Comparison of ENCODE assay signal across 14 mouse cellular contexts in genomic region chr3:58226447-58227321, GRCm38 (mm10).
"Had no signal": no experiment of that assay in that cellular context is flagged by ENCODE, and none has a peak within 500 bp of the region (broad histone marks: within the 10 kb centered on the region; RNA-seq: fewer than 3 reads in every experiment).

No protein-coding gene starts in this region.

- H3K36me3 ChIP-seq: intestine, embryonic 15.5 days; limb, embryonic 10.5 days; liver, embryonic 15.5 days had no signal

- H3K4me2 ChIP-seq: intestine, embryonic 15.5 days; liver, embryonic 11.5 days; liver, embryonic 15.5 days had no signal

- DNase-seq: kidney, adult 18-20 months; kidney, postnatal 10 days; lung, adult 2 months; lung, postnatal 36 days; right cerebral cortex, adult 18-20 months; right cerebral cortex, postnatal 25 days; thymus, postnatal 4 days had no signal

- H3K27ac ChIP-seq: intestine, embryonic 15.5 days; left cerebral cortex, adult 2 months; limb, embryonic 10.5 days; liver, embryonic 15.5 days; stomach, postnatal 0 days had no signal

- H3K9ac ChIP-seq: intestine, embryonic 15.5 days; liver, embryonic 15.5 days had no signal

- H3K9me3 ChIP-seq: intestine, embryonic 15.5 days; limb, embryonic 10.5 days; liver, embryonic 15.5 days had no signal

- H3K4me1 ChIP-seq: intestine, embryonic 15.5 days; limb, embryonic 10.5 days; liver, embryonic 15.5 days had no signal

- ATAC-seq: intestine, embryonic 15.5 days; lung, postnatal 0 days had no signal

- H3K4me3 ChIP-seq: intestine, embryonic 15.5 days; left cerebral cortex, adult 2 months; limb, embryonic 10.5 days; liver, embryonic 15.5 days had no signal

- H3K27me3 ChIP-seq: intestine, embryonic 15.5 days; liver, embryonic 15.5 days had no signal
